Mouse (Mus musculus) embryonic fibroblast, embryonic 13.5 days (primary cell): ENCODE data around the gene Hsdl1.

Experiments
- CTCF ChIP-seq: IDR thresholded peaks from 2 replicates; pipeline ENCODE4 v1.5.1; 2011; ENCODE audit warnings: mild to moderate bottlenecking, control low read depth, low read length, moderate library complexity, borderline replicate concordance; ENCODE audit not compliant: insufficient read depth
- POLR2A ChIP-seq: IDR thresholded peaks from 2 replicates; pipeline ENCODE4 v1.6.1; 2011; ENCODE audit warnings: low read depth, mild to moderate bottlenecking, control low read depth, low read length, moderate library complexity

- no peak for TF ChIP-seq CTCF
- TF ChIP-seq POLR2A, result no peak
Observed at GRCm38 (mm10) chr8:119531973-119532372, 43.0 kb downstream of the Hsdl1 start.
